ENCODE assay signal across 18 mouse cellular contexts in the genomic region with DNA sequence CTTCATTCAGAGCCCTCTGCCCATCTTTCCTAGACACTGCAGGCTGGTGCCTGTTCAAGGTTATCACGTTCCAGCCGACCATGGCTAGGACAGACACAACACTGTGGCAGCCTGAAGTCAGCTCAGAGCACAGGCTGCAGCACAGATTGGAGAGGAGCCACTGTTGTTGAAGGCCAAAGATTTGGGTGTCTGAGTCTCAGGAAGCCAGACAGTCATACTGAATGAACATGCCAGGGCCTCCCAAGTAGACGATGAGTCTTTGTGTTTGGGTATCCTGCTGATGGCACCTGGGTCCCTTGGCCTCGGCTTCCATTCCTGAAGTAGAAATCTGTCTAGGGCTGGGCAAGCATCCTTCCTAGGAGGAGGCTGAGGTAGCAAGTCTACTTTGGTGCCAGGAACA. TPM values are rescaled to one million over a fixed set of nuclear protein-coding genes. Genes with fewer than 3 reads are reported as not detected.
"Had no signal": no experiment of that assay in that cellular context is flagged by ENCODE, and none has a peak within 500 bp of the region (broad histone marks: within the 10 kb centered on the region; RNA-seq: fewer than 3 reads in every experiment).

No protein-coding gene starts in this region.

- H3K9ac ChIP-seq: kidney, embryonic 15.5 days; limb, embryonic 15.5 days; liver, embryonic 12.5 days; lung, embryonic 14.5 days; neural tube, embryonic 13.5 days had no signal

- H3K9me3 ChIP-seq: kidney, embryonic 15.5 days; limb, embryonic 15.5 days; liver, embryonic 12.5 days; midbrain, embryonic 10.5 days had no signal

- H3K27me3 ChIP-seq: limb, embryonic 15.5 days; liver, embryonic 12.5 days had no signal

- H3K27ac ChIP-seq: kidney, embryonic 15.5 days; limb, embryonic 15.5 days; liver, embryonic 12.5 days; midbrain, embryonic 10.5 days; neural tube, embryonic 13.5 days had no signal

- DNase-seq: kidney, postnatal 14 days; lung, embryonic 14.5 days; lung, postnatal 10 days; lung, postnatal 4 days; retina, postnatal 1 day; right cerebral cortex, postnatal 4 days; spleen, adult 18-20 months; thymus, postnatal 36 days had no signal

- H3K4me2 ChIP-seq: kidney, embryonic 15.5 days; limb, embryonic 15.5 days; liver, embryonic 12.5 days; lung, embryonic 14.5 days; neural tube, embryonic 13.5 days had no signal

- H3K4me3 ChIP-seq: kidney, embryonic 15.5 days; limb, embryonic 15.5 days; liver, embryonic 12.5 days; midbrain, embryonic 10.5 days; neural tube, embryonic 13.5 days had no signal

- ATAC-seq: liver, embryonic 12.5 days; midbrain, embryonic 16.5 days had no signal

- H3K4me1 ChIP-seq: liver, embryonic 12.5 days had no signal

RNA-seq across cellular contexts. Expression of a gene that starts 45.0 kb away (rescaled TPM):
- total RNA-seq: layer of hippocampus, adult 8-10 months; layer of hippocampus, postnatal 14 days; left cerebral cortex, adult 18-20 months; left cerebral cortex, postnatal 10 days had no signal
